Mouse (Mus musculus) stomach, embryonic 16.5 days (tissue): Measurements from ENCODE around the gene Rps15. TPM values are rescaled to one million over a fixed set of nuclear protein-coding genes. Genes with fewer than 3 reads are reported as not detected.

Source experiments
- ATAC-seq: fragments of 200-750 bp; cut with Nextera tagmentation; 2 replicates; pipeline ENCODE4 v1.8.0; 2017; ENCODE audit warnings: moderate number of reproducible peaks, moderate TSS enrichment; ENCODE audit not compliant: insufficient read depth, low FRiP score
- H3K27ac ChIP-seq: fragments of 300-500 bp; sonication (generic); 2 replicates; pipeline ENCODE4 v1.5.1; 2014; ENCODE audit warnings: low read length
- H3K27me3 ChIP-seq: fragments of 300-500 bp; sonication (generic); 2 replicates; pipeline ENCODE4 v1.6.1; 2014; ENCODE audit warnings: low read length, control low read depth, mixed read lengths; ENCODE audit not compliant: control insufficient read depth, insufficient read depth
- H3K36me3 ChIP-seq: fragments of 300-500 bp; sonication (generic); 2 replicates; pipeline ENCODE4 v1.6.1; 2014; ENCODE audit warnings: low read length; ENCODE audit not compliant: control insufficient read depth, insufficient read depth
- H3K4me1 ChIP-seq: fragments of 300-500 bp; sonication (generic); 2 replicates; pipeline ENCODE4 v1.6.1; 2014; ENCODE audit warnings: low read length, control low read depth, mixed read lengths; ENCODE audit not compliant: control insufficient read depth, insufficient read depth
- H3K4me2 ChIP-seq: fragments of 300-500 bp; sonication (generic); 2 replicates; pipeline ENCODE4 v1.6.1; 2014; ENCODE audit warnings: low read depth, low read length, mixed read lengths
- H3K4me3 ChIP-seq: fragments of 300-500 bp; sonication (generic); replicated peaks from 2 replicates; pipeline ENCODE4 v1.5.1; 2014; ENCODE audit warnings: mild to moderate bottlenecking, low read length
- H3K9ac ChIP-seq: fragments of 300-500 bp; sonication (generic); 2 replicates; pipeline ENCODE4 v1.6.1; 2014; ENCODE audit warnings: low read length
- H3K9me3 ChIP-seq: fragments of 300-500 bp; sonication (generic); replicated peaks from 2 replicates; pipeline ENCODE4 v1.6.1; 2016; ENCODE audit warnings: low read length, control low read depth; ENCODE audit not compliant: control insufficient read depth
- WGBS: fragments of 180-500 bp; shearing (Covaris S2); extraction: QIAGEN DNeasy Blood & Tissue Kit; methylation state at CpG from one replicate; pipeline ENCODE4 v1.1.7; 2014; 5-methylcytosine and 5-hydroxymethylcytosine counted together
- polyA plus RNA-seq: library from polyadenylated mRNA; unstranded; fragments of >200 nt; fragmentation: Nextera tagmentation; extraction: Ambion mirVana; gene quantifications from 2 replicates; pipeline ENCODE4 v1.2.1, GENCODE M21; 2015

The Rps15 gene
- polyA plus RNA-seq, 1 experiment from 2014 or later: 821 TPM

DNA sequence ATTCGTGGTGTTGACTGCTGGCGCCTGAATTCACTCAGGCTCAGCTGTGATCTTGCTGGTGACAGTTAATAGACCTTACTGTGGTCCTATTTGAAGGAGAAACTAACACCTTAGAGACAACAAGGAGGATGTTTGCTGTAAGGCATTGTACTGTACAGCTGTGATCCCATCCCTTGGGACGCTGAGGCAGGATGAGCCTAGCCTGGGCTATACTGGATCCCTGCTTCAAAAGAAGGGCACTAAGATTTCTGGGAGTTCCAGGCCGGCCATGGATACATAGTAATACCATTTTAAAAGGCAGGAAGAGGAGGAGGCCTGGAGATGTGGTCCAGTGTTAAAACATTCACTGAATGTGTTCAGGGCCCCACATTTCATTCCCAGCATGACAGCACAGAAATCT, 41.7 kb upstream of the Rps15 start:
- peaks cover 16% of the 10 kb centered on the region for H3K4me1 ChIP-seq
- no peak overlapping the region for H3K27ac ChIP-seq
- H3K36me3 ChIP-seq: peaks cover 6% of the 10 kb centered on the region; the same call in 1 of the 2 replicates
- peak overlapping the region; percentile 40; the same call in 1 of the 2 replicates for H3K9ac ChIP-seq
- 0 out of 2 replicates have a peak overlapping the region, but pooled peaks have one; percentile 90 for H3K4me2 ChIP-seq
- WGBS: 87% methylated on average over 4 of the region's 4 CpGs
- H3K4me3 ChIP-seq: no peak overlapping the region; the same call in 1 of the 2 replicates
- no peak for ATAC-seq
- no peaks in the 10 kb centered on the region for H3K9me3 ChIP-seq
- no peaks in the 10 kb centered on the region for H3K27me3 ChIP-seq

DNA sequence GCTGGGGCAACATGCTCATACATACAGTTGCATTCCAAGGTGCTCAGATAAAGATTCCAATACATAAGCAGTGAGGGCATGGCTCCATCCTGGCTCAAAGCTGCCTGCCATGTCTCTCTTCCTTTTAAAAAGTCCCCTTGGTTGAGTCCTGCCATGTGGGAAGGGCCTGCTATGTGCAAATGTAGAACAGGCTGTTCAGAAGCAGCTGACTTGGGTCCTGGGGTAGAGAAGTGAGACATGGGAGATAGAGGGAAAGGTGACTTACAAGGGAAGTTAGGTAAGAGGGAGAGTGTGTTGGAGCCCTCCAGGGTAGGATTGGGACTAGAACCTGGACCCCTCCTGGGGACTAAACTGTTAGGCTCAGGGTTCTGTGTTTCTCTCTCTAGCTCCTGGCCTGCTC, 40.2 kb upstream of the Rps15 start:
- ATAC-seq: no peak
- Histone ChIP-seq H3K4me1 (peaks cover 16% of the 10 kb centered on the region), H3K27ac (no peak overlapping the region), H3K9ac (no peak overlapping the region), H3K9me3 (no peaks in the 10 kb centered on the region), H3K36me3 (peaks cover 6% of the 10 kb centered on the region; the same call in 1 of the 2 replicates), H3K4me2 (no peak overlapping the region), H3K4me3 (no peak overlapping the region), H3K27me3 (no peaks in the 10 kb centered on the region)

GRCm38 (mm10) chr10:80252493-80253274, 39.6 kb upstream of the Rps15 start:
- Histone ChIP-seq H3K4me1 (peaks cover 16% of the 10 kb centered on the region), H3K36me3 (peaks cover 6% of the 10 kb centered on the region; the same call in 1 of the 2 replicates), H3K9ac (no peak overlapping the region), H3K9me3 (no peaks in the 10 kb centered on the region), H3K27ac (no peak overlapping the region), H3K27me3 (no peaks in the 10 kb centered on the region), H3K4me2 (no peak overlapping the region), H3K4me3 (no peak overlapping the region)
- no peak for ATAC-seq
- WGBS: 90% methylated on average over 11 of the region's 11 CpGs

- H3K4me3 ChIP-seq: no peak overlapping the region
- peaks cover 12% of the 10 kb centered on the region for H3K4me1 ChIP-seq
- H3K27ac ChIP-seq: no peak overlapping the region
- peaks cover 6% of the 10 kb centered on the region; the same call in 1 of the 2 replicates for H3K36me3 ChIP-seq
- WGBS: 79% methylated on average over 6 of the region's 6 CpGs
- no peak overlapping the region for H3K9ac ChIP-seq
- no peaks in the 10 kb centered on the region for H3K9me3 ChIP-seq
- no peaks in the 10 kb centered on the region for H3K27me3 ChIP-seq
- no peak for ATAC-seq
- H3K4me2 ChIP-seq: no peak overlapping the region
Measured at GRCm38 (mm10) chr10:80253551-80253950, 38.7 kb upstream of the Rps15 start.

GRCm38 (mm10) chr10:80254331-80255297, 37.6 kb upstream of the Rps15 start:
- no peak for ATAC-seq
- Histone ChIP-seq H3K9me3 (no peaks in the 10 kb centered on the region), H3K27me3 (no peaks in the 10 kb centered on the region), H3K4me2 (no peak overlapping the region), H3K4me1 (peaks cover 20% of the 10 kb centered on the region), H3K36me3 (peaks cover 12% of the 10 kb centered on the region; the same call in 1 of the 2 replicates), H3K9ac (no peak overlapping the region), H3K27ac (no peak overlapping the region), H3K4me3 (no peak overlapping the region)
- 95% methylated on average over 26 of the region's 26 CpGs for WGBS

DNA sequence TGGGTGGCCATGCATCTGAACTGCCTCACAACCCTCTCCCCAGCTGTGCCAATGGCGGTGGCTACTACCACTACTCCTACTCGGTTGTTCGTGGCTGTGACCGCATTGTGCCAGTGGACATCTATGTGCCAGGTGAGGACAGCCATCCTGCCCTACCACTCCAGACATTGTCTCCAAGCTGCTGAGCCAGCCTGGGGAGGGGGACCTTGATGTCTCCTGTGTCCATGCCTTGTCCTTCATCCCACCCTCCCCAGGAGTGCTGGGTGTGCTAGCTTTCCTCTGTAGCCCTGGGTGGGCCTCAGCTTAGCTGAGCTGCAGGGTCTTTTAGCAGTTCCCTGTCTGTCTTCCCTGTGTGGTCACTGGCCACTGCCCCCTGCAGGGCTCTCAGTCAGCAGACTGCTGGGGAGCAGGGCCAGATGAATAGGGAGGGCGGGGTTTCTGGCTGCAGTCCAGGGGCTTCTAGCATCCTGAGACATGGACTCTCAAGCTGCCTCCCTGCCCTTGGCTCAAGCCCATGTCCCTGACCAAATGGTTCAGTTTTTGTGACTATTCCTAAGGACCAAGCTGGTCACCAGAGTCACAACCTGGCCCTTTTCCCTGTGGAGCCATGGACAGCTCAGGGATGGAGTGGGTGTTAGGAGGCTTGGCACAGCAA, 36.2 kb upstream of the Rps15 start:
- H3K9me3 ChIP-seq: no peaks in the 10 kb centered on the region
- no peak overlapping the region for H3K27ac ChIP-seq
- 0 out of 2 replicates have a peak overlapping the region, but pooled peaks have one; percentile 23 for H3K9ac ChIP-seq
- ATAC-seq: no peak
- H3K4me1 ChIP-seq: peaks cover 15% of the 10 kb centered on the region
- WGBS: 85% methylated on average over 5 of the region's 5 CpGs
- H3K4me3 ChIP-seq: no peak overlapping the region
- peaks cover 12% of the 10 kb centered on the region; the same call in 1 of the 2 replicates for H3K36me3 ChIP-seq
- H3K27me3 ChIP-seq: no peaks in the 10 kb centered on the region
- no peak overlapping the region for H3K4me2 ChIP-seq

- peaks cover 12% of the 10 kb centered on the region; the same call in 1 of the 2 replicates for H3K36me3 ChIP-seq
Measured at GRCm38 (mm10) chr10:80257936-80258335, 34.3 kb upstream of the Rps15 start.

DNA sequence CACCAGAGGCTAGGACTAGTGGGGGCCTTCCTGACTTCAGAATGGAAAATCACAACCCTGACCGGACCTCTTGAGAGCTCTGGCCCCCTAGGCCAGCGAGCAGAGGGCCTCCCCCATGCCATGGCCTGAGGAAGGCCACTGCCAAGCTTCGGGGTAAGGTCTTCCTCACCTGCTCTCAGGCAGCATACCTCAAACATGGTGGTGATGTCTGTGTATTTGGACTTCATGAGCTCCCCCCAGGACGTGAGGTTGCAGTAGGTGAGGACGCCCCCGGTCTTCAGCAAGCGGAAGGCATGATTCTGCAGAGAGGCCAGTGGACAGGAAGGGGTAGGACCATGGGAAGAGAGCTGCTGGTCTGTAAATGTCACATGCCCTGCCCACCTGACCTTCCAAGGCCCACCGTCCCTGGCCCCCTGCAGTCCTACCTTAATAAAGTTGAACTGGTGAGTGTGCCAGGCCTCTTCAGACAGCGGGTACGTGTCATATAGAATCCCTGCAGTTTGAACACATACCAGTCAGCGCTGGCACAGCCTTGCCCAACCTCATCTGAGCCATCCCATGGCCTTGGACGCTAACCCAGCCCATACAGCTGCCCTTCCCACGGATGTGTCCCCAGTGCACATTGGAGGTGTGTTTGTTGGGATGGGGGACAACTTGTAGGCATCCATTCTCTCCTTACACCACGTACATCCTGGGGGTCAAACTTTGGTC, 33.3 kb upstream of the Rps15 start:
- Histone ChIP-seq H3K36me3 (peaks cover 12% of the 10 kb centered on the region; the same call in 1 of the 2 replicates), H3K27me3 (no peaks in the 10 kb centered on the region), H3K9ac (peak overlapping the region; percentile 78), H3K4me1 (peaks cover 26% of the 10 kb centered on the region), H3K27ac (no peak overlapping the region), H3K9me3 (no peaks in the 10 kb centered on the region), H3K4me3 (no peak overlapping the region), H3K4me2 (peak overlapping the region; percentile 82; the same call in 1 of the 2 replicates)
- 89% methylated on average over 14 of the region's 14 CpGs for WGBS
- no peak for ATAC-seq

More at GRCm38 (mm10) chr10:80257936-80258335, 34.3 kb upstream of the Rps15 start:
- no peak overlapping the region for H3K4me3 ChIP-seq
- no peak overlapping the region for H3K4me2 ChIP-seq
- no peak overlapping the region for H3K27ac ChIP-seq
- no peaks in the 10 kb centered on the region for H3K27me3 ChIP-seq
- peaks cover 24% of the 10 kb centered on the region for H3K4me1 ChIP-seq
- H3K9me3 ChIP-seq: no peaks in the 10 kb centered on the region
- no peak for ATAC-seq
- 0 out of 2 replicates have a peak overlapping the region, but pooled peaks have one; percentile 7 for H3K9ac ChIP-seq
- 66% methylated on average over 2 of the region's 2 CpGs for WGBS
